Mouse (Mus musculus): ENCODE data around the gene Hoxc5. TPM values are rescaled to one million over a fixed set of nuclear protein-coding genes. Genes with fewer than 3 reads are reported as not detected.

Gene Hoxc5
- polyA plus RNA-seq, 1 experiment: not detected

DNA sequence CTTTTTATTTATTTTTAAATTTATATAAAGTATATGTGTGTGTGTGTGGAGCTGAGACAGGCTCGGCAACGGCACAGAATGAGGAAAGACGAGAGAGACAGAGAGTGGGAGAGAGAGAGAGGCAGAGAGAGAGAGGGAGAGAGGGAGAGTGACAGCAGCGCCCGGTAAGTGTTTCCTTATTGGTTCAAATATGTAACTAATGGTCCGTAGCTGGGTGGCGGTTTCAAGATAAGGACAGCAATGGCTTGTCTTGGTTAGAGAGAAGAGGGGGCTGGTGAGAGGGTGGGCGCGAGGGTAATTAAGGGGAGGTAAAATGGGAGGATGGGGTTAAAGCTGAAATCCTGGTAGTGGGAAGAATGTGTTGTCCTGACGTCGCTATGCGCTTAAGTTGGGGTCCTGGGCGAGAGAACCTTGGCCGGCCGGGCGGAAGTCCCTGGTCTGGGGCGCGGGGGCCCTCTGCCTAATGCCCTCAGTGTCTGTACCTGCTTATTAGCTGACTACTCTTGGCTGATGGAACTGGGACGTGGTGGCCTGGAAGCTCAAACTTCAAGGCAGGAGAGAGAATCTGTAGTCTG lies 31.5 kb downstream of the Hoxc5 start:
- H3K27ac ChIP-seq (ENCODE audit: insufficient read depth, low read depth, low read length): no peak overlapping the region
- no peak for TF ChIP-seq POLR2A (IDR thresholded peaks at IDR 0.05; ENCODE audit: insufficient read depth, low read depth, low read length)
- TF ChIP-seq CTCF (IDR thresholded peaks at IDR 0.05; ENCODE audit: insufficient read depth, low read depth, low read length): no peak
- no peak overlapping the region for H3K4me3 ChIP-seq (ENCODE audit: insufficient read depth, low read depth, low read length)
- H3K4me1 ChIP-seq (ENCODE audit: control insufficient read depth, insufficient read depth, low read length): peaks cover 9% of the 10 kb centered on the region; the same call in 1 of the 2 replicates
- 1% methylated on average over 19 of the region's 19 CpGs for WGBS

DNA sequence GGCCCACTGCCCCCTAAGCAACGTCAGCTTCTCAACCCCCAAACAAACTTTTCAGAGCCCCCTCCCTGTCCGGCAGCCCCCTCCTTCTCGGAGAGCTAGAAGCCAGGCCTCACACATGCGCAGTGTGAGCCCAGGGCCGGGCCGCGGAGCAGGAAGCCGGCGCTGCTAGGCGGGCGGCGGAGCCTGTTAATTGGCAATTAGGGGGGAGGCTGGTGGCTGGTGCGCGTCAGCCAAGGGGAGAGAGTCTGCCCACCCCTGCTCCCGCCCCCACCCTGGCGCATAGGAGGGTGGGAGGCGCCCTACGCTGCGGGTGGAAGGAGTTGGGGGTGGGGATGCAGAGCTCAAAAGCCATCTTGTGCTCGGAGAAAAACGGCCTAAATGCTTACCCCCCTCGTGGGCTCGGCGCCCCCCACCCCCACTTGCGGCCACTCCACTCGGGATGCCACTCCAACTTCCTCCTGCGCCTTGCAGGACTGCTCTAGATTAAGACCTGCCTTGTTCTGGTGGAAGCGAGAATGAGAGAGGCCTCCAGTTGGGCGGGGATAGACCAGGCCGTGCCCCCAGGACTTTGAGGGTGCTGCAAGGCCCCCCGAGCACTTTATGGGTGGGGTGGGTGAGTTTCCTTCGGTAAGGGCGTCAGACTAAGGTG lies 32.1 kb downstream of the Hoxc5 start:
- H3K27ac ChIP-seq (ENCODE audit: insufficient read depth, low read depth, low read length): no peak overlapping the region
- TF ChIP-seq CTCF (IDR thresholded peaks at IDR 0.05; ENCODE audit: insufficient read depth, low read depth, low read length) (no peak), POLR2A (IDR thresholded peaks at IDR 0.05; ENCODE audit: insufficient read depth, low read depth, low read length) (no peak)
- H3K4me1 ChIP-seq (ENCODE audit: control insufficient read depth, insufficient read depth, low read length): peaks cover 9% of the 10 kb centered on the region; the same call in 1 of the 2 replicates
- no peak overlapping the region for H3K4me3 ChIP-seq (ENCODE audit: insufficient read depth, low read depth, low read length)
- under 1% methylated on average over 33 of the region's 33 CpGs for WGBS

DNA sequence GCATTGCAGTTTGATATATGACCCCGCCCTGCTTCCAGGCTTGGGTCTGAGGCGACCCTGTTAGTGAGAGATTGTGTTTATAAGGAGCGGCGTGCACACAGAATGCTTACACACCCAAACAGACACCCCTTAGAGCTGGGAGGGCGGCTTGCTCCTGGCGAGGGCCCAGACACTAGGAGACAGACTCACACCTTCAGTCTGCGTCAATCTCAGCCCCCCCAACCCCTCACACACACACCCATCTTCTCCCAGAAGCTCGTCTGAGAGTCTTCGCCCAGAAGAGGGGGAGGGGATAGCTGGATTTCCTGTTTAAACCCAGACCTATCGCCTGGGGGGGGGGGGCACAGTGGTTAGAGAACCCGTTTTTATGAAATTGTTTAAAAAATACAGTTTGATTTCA lies 32.7 kb downstream of the Hoxc5 start:
- H3K27ac ChIP-seq (ENCODE audit: insufficient read depth, low read depth, low read length): no peak overlapping the region
- WGBS: 8% methylated on average over 11 of the region's 11 CpGs
- no peak for TF ChIP-seq CTCF (IDR thresholded peaks at IDR 0.05; ENCODE audit: insufficient read depth, low read depth, low read length)
- TF ChIP-seq POLR2A (IDR thresholded peaks at IDR 0.05; ENCODE audit: insufficient read depth, low read depth, low read length): no peak

DNA sequence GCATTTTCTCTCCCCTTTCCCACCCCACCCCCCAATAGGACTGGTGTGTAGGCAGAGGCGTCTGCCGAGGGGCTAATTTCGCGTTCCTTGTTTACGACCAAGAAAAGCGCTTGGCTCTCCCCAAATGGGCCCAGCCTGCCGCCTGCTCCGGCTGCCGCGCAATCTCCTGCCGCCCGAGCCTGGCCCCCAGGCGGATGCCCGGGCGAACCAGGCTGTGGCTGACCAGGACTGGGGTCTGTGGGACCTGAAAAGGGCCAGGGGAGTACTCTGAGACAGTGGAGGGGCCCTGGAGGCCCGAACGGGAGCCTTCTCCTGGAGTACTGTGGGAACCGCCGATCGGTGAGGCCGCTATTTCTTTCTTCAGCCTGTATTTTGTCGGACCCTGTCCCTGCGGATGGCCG lies 33.3 kb downstream of the Hoxc5 start:
- Histone ChIP-seq H3K4me1 (ENCODE audit: control insufficient read depth, insufficient read depth, low read length) (peaks cover 9% of the 10 kb centered on the region; the same call in 1 of the 2 replicates), H3K4me3 (ENCODE audit: insufficient read depth, low read depth, low read length) (no peak overlapping the region), H3K27ac (ENCODE audit: insufficient read depth, low read depth, low read length) (no peak overlapping the region)
- WGBS: 10% methylated on average over 24 of the region's 24 CpGs
- TF ChIP-seq CTCF (IDR thresholded peaks at IDR 0.05; ENCODE audit: insufficient read depth, low read depth, low read length): no peak

More for the DNA sequence above, 32.7 kb downstream of the Hoxc5 start:
- H3K4me1 ChIP-seq (ENCODE audit: control insufficient read depth, insufficient read depth, low read length): peaks cover 9% of the 10 kb centered on the region; the same call in 1 of the 2 replicates
- no peak overlapping the region for H3K4me3 ChIP-seq (ENCODE audit: insufficient read depth, low read depth, low read length)

DNA sequence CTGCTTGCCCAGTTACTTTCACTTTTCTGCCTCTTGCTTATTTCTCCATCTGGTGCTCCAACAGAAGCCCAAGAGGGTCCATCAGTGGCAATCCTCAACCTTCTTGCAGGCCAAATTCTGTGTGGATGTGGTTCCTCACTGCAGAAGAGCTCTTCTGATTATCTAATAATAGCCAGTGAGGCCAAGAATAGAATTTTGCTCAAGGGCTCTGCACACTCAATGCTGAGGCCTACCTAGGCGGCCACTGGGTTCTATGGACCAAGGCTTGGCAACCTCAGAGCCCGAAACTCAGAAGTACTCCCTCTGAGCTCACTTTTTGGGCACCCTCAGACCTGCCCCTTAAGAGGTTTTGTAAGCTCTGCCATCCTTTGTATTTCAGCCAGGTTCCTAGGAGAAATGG lies 34.1 kb downstream of the Hoxc5 start:
- no peak overlapping the region for H3K27ac ChIP-seq (ENCODE audit: insufficient read depth, low read depth, low read length)
- peaks cover 9% of the 10 kb centered on the region; the same call in 1 of the 2 replicates for H3K4me1 ChIP-seq (ENCODE audit: control insufficient read depth, insufficient read depth, low read length)
- TF ChIP-seq POLR2A (IDR thresholded peaks at IDR 0.05; ENCODE audit: insufficient read depth, low read depth, low read length): no peak
- TF ChIP-seq CTCF (IDR thresholded peaks at IDR 0.05; ENCODE audit: insufficient read depth, low read depth, low read length): no peak
- 66% methylated on average over 2 of the region's 2 CpGs for WGBS
- H3K4me3 ChIP-seq (ENCODE audit: insufficient read depth, low read depth, low read length): no peak overlapping the region

DNA sequence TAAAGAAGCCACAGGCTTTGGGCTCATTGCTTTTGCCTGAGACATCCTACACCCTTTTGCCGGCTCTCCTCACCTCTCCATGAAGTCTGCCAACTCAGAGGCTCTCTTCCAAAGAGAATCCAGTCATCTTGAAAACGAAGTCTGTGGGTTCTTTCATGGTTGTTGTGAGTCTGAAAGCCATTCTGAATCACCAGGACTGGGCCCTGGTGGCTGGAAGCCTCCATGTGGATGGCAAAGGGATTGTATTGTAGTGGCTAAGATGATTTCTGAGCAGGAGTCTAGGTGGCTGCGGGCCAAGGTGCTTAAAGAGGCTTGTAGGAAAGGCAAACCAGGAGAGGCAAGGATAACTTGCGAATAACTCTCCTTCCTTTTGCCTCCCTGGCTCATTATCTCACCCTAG lies 34.9 kb downstream of the Hoxc5 start:
- 39% methylated on average over 4 of the region's 4 CpGs for WGBS
- no peak overlapping the region for H3K4me3 ChIP-seq (ENCODE audit: insufficient read depth, low read depth, low read length)
- peaks cover 9% of the 10 kb centered on the region; the same call in 1 of the 2 replicates for H3K4me1 ChIP-seq (ENCODE audit: control insufficient read depth, insufficient read depth, low read length)
- no peak overlapping the region for H3K27ac ChIP-seq (ENCODE audit: insufficient read depth, low read depth, low read length)
- no peak for TF ChIP-seq POLR2A (IDR thresholded peaks at IDR 0.05; ENCODE audit: insufficient read depth, low read depth, low read length)
- no peak for TF ChIP-seq CTCF (IDR thresholded peaks at IDR 0.05; ENCODE audit: insufficient read depth, low read depth, low read length)

DNA sequence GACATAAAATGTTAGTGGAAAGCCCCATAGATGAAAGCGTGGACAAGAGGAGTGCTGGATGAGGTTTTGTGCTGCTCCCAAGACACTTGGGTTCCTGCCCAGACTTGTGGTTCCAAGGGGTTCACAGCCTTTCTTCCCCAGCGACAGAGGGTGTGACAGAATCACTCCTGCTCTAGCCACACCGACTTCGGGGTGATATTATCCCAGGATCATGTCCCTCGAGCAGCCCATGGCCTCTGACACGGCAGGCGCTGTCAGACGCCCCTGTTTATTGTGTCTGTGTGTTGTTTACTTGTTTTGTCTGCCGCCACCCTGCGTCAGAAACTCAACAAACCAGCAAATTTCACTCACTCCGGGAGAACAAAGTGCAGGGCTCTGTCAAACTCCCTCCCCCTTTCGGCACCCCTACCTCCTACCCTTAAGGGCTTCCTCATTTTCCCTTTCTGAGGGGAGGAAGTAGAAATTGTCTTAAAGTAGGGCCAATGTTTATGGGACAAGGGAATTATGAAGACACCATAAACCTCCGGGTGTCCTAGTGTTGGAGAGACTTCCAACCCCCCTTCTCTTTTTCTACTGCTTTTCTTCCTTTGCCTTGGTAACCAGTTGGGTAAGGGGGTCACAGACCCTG lies 35.7 kb downstream of the Hoxc5 start:
- TF ChIP-seq POLR2A (IDR thresholded peaks at IDR 0.05; ENCODE audit: insufficient read depth, low read depth, low read length) (0 out of 2 replicates have a peak, but pooled peaks have one; percentile 11), CTCF (IDR thresholded peaks at IDR 0.05; ENCODE audit: insufficient read depth, low read depth, low read length) (no peak)
- WGBS: 10% methylated on average over 13 of the region's 13 CpGs
- peaks cover 9% of the 10 kb centered on the region; the same call in 1 of the 2 replicates for H3K4me1 ChIP-seq (ENCODE audit: control insufficient read depth, insufficient read depth, low read length)
- H3K4me3 ChIP-seq (ENCODE audit: insufficient read depth, low read depth, low read length): no peak overlapping the region
- H3K27ac ChIP-seq (ENCODE audit: insufficient read depth, low read depth, low read length): no peak overlapping the region

DNA sequence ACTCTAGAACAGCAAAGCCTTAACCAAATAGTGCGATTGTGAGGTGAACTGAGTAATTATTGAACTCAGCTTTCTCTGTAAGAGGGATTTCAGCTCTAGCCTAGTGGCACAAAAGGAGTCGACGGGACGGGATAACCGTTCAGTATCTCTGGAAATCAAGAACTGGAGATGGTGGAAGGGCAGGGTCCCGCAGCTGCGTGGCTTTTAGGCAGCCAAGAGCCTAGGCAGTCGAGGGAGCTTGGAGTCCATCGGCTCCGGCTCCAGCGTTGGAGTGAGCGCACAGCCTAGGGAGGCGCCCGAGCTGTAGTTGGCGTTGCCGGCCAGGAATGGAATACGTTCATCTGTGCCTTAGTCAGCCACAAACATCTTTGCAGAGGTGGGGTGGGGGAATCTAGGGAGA lies 38.1 kb downstream of the Hoxc5 start:
- TF ChIP-seq POLR2A (IDR thresholded peaks at IDR 0.05; ENCODE audit: insufficient read depth, low read depth, low read length) (no peak), CTCF (IDR thresholded peaks at IDR 0.05; ENCODE audit: insufficient read depth, low read depth, low read length) (no peak)
- Histone ChIP-seq H3K4me1 (ENCODE audit: control insufficient read depth, insufficient read depth, low read length) (no peaks in the 10 kb centered on the region), H3K4me3 (ENCODE audit: insufficient read depth, low read depth, low read length) (no peak overlapping the region), H3K27ac (ENCODE audit: insufficient read depth, low read depth, low read length) (no peak overlapping the region)
- WGBS: 2% methylated on average over 17 of the region's 17 CpGs

DNA sequence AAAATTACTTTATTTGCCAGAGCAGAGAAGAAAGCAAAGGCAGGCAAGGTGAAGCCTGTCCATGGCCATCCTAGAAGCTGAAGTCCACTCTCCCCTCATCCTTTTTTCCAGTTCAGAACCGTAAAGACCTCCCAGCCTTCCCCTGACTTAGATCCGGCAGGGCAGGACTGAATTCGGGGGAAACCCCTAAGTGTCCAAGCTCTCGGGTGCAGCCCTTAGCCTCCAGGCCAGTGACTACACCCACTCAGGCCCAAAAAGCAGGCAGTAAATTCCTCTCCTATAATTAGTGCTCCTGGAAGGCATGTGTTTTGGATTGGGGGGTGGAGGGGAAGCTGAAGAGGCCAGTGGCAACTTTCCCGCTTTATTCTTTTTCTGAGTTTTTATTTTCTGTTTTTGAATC lies 38.6 kb downstream of the Hoxc5 start:
- H3K4me3 ChIP-seq (ENCODE audit: insufficient read depth, low read depth, low read length): no peak overlapping the region
- H3K4me1 ChIP-seq (ENCODE audit: control insufficient read depth, insufficient read depth, low read length): no peaks in the 10 kb centered on the region
- TF ChIP-seq POLR2A (IDR thresholded peaks at IDR 0.05; ENCODE audit: insufficient read depth, low read depth, low read length): no peak
- 7% methylated on average over 5 of the region's 5 CpGs for WGBS
- no peak overlapping the region for H3K27ac ChIP-seq (ENCODE audit: insufficient read depth, low read depth, low read length)
